Mouse (Mus musculus) C2C12 (cell line): Measurements from ENCODE around the gene Slc25a33.

Experiments
- CEBPB ChIP-seq: IDR thresholded peaks from one replicate; pipeline ENCODE4 v1.6.1; 2011; ENCODE audit warnings: low read depth, mild to moderate bottlenecking, control low read depth, moderate library complexity
- CTCF ChIP-seq: IDR thresholded peaks from one replicate; pipeline ENCODE4 v1.5.1; 2011; ENCODE audit not compliant: control insufficient read depth, insufficient read depth, insufficient read length

DNA sequence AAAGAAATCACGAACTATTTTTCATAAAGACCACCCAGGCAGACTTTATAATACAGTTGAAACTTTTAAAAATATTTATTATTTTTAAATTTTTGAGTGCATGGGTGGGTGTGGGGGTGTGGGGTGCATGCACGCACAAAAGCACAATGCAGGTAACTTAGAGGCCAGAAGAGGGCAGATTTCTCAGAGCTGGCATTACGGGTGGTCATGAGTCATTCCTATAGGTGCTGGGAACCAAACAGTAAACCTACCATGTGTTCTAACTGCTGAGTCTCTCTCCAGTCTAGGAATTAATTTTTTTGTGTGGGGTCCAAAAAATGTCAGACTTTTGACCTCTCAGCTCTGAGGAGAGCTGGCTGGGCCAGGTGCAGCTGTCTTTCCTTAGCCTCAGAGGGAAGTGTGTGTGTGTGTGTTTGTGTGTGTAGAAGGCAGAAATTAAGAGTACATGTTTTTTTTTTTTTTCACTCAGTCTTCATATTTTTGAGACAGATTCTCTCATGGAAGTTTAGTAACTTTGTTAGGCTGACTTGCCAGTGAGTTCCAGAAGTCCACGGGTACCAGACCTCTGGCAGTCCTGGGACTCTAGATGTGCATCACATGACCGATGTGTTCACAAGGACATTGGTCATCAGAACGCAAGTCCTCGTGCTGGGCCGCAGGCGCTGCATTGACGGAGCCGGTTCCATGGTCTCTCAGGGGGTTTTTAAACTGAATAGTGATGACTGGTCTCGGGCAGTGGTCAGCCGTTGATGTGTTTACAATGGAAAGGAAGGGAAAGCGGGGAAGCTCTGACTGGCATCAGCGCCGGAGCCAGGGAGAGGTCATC, 25.5 kb upstream of the Slc25a33 start:
- TF ChIP-seq CTCF (no peak), CEBPB (no peak)
